Mouse (Mus musculus) C2C12 (cell line): ENCODE results near the gene Ddah2.

Experiments
- CTCF ChIP-seq: IDR thresholded peaks from one replicate; pipeline ENCODE4 v1.5.1; 2011; ENCODE audit not compliant: control insufficient read depth, insufficient read depth, insufficient read length
- FOSL1 ChIP-seq: IDR thresholded peaks from one replicate; pipeline ENCODE4 v1.8.0; 2011; ENCODE audit warnings: mild to moderate bottlenecking, low read length; ENCODE audit not compliant: poor library complexity, insufficient read depth, severe bottlenecking
- MAX ChIP-seq: IDR thresholded peaks from one replicate; pipeline ENCODE4 v1.6.1; 2011; ENCODE audit warnings: mild to moderate bottlenecking, control low read depth
- MYOD1 ChIP-seq: IDR thresholded peaks from one replicate; pipeline ENCODE4 v1.6.1; 2011; ENCODE audit warnings: low read depth; ENCODE audit not compliant: control insufficient read depth, insufficient read length
- MYOG ChIP-seq: IDR thresholded peaks from one replicate; pipeline ENCODE4 v1.6.1; 2011; ENCODE audit not compliant: control insufficient read depth, insufficient read length; ENCODE audit errors: extremely low read depth
- USF1 ChIP-seq: IDR thresholded peaks from one replicate; pipeline ENCODE4 v1.6.1; 2011; ENCODE audit warnings: low read depth, mild to moderate bottlenecking, control low read depth, moderate library complexity

- TF ChIP-seq CTCF (no peak), MAX (no peak), FOSL1 (no peak), MYOD1 (no peak), MYOG (no peak), USF1 (no peak)
Observed at GRCm38 (mm10) chr17:35022541-35023060, 36.2 kb upstream of the Ddah2 start.
